Mouse (Mus musculus) regulatory T cell (primary cell): ENCODE measurements around the gene Plxnc1.

Source experiments
- in situ Hi-C: fragments of 300-600 bp; cut with MboI, MseI; formaldehyde crosslinking; loops from one replicate; pipeline ENCODE4 v1.15.1; 2025; ENCODE audit warnings: high pct_unique_total_duplicates

Gene Plxnc1

DNA sequence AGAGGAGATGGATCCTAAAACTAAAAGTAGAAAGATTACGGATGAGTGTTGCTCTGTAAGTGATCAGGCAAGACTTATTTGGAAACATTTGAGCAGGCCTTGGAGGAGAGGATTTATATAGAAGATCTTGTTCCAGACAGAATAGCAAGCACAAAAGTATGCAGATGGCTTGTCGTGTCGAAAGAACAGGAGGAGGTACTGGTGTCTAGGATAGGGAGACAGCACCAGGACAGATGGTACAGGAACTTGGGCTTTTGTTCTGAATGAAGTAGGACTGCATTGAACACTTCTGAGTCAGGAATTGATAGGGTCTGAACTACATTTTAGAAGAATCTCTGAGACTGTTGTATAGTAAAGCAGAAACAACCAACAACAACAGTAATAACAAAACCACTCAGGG lies 167.1 kb downstream of the Plxnc1 start:
- in situ Hi-C loops, result loop anchor here (10.0 kb wide), 1 partner anchor 817 kb away; no protein-coding TSS in a partner anchor

DNA sequence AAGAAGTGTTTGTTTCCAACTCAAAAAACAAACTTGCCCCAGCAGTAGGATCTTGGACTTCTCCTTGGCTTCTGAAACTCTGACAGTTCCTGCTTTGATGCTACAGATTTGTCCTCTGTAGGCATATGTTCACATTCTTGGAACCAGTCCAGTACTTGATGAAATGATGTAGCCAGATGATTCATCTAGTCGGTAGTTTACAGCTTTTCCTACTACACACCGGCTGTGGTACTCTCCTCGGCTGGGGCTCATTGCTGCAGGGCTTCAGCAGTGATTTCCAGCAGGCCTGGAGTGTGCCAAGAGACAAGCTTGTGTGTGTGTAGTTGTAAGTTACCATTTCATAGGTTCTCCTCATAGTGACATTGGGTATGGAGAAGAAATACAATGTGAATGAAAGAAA lies 173.1 kb downstream of the Plxnc1 start:
- in situ Hi-C loops, result loop anchor here (10.0 kb wide), 1 partner anchor 823 kb away; no protein-coding TSS in a partner anchor

DNA sequence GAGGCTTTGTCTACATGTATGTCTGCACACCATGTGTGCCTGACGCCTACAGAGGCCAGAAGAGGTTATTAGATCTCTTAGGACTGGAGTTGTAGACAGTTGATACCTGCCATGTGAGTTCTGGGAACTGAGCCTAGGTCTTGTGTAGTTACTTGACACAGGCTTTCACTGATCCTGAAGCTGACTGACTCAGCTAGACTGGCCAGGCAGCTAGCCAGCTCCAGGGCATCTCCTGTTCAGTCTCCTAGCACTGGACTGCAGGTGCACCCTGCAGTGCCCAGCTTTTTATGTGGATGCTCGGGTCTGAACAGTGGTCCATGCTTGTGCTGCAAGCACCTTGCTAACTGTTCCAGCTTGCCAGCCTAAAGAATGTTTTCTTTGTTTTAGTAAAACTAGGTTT lies 197.6 kb downstream of the Plxnc1 start:
- in situ Hi-C loops, result no loop called here

DNA sequence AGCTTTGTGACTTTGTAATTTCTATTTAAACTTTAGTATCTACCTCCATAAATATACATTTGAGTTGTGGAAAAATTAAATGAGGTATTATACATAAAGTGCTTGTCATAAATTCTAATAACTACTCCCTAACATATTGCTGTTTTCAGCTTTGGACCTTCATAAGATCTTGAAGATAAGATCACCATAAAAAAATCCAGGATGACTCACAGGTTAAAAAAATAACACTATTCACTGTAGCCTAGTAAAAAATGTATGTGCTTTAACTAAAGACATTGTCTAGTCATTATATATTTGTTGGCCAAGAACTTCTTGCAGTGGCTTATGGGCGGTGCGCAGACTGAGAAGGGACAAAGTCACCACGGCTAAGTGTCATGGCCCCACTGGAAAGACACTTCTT lies 203.2 kb downstream of the Plxnc1 start:
- in situ Hi-C loops, result no loop called here
